Mouse (Mus musculus) C2C12 (cell line): ENCODE results near the gene Olfr872. TPM values are rescaled to one million over a fixed set of nuclear protein-coding genes. Genes with fewer than 3 reads are reported as not detected.
"Not testable (repeated sequence)": the region's sequence is repeated elsewhere in the genome, so short reads cannot be mapped to it uniquely, and the experiment has no call there.

ENCODE experiments used
- H3K27me3 ChIP-seq: one replicate; pipeline ENCODE4 v1.6.1; 2011; ENCODE audit not compliant: control insufficient read depth, insufficient read depth, insufficient read length
- H3K36me3 ChIP-seq: one replicate; pipeline ENCODE4 v1.6.1; 2011; ENCODE audit not compliant: control insufficient read depth, insufficient read depth
- H3K4me3 ChIP-seq: one replicate; pipeline ENCODE4 v1.5.1; 2011; ENCODE audit warnings: mild to moderate bottlenecking, control low read depth; ENCODE audit not compliant: poor library complexity, insufficient read depth, severe bottlenecking
- H3K79me2 ChIP-seq: one replicate; pipeline ENCODE4 v1.6.1; 2011; ENCODE audit not compliant: control insufficient read depth, insufficient read depth
- H3K79me3 ChIP-seq: one replicate; pipeline ENCODE4 v1.6.1; 2011; ENCODE audit warnings: low read depth, control low read depth
- H3ac ChIP-seq: one replicate; pipeline ENCODE3; 2011; ENCODE audit warnings: low read depth; ENCODE audit not compliant: control insufficient read depth, insufficient read length
- CEBPB ChIP-seq: IDR thresholded peaks from one replicate; pipeline ENCODE4 v1.6.1; 2011; ENCODE audit warnings: low read depth, mild to moderate bottlenecking, control low read depth, moderate library complexity
- CTCF ChIP-seq: IDR thresholded peaks from one replicate; pipeline ENCODE4 v1.5.1; 2011; ENCODE audit not compliant: control insufficient read depth, insufficient read depth, insufficient read length
- FOSL1 ChIP-seq: IDR thresholded peaks from one replicate; pipeline ENCODE4 v1.8.0; 2011; ENCODE audit warnings: mild to moderate bottlenecking, low read length; ENCODE audit not compliant: poor library complexity, insufficient read depth, severe bottlenecking
- MAX ChIP-seq: IDR thresholded peaks from one replicate; pipeline ENCODE4 v1.6.1; 2011; ENCODE audit warnings: mild to moderate bottlenecking, control low read depth
- MYOD1 ChIP-seq: IDR thresholded peaks from one replicate; pipeline ENCODE4 v1.6.1; 2011; ENCODE audit warnings: low read depth; ENCODE audit not compliant: control insufficient read depth, insufficient read length
- MYOG ChIP-seq: IDR thresholded peaks from one replicate; pipeline ENCODE4 v1.6.1; 2011; ENCODE audit not compliant: control insufficient read depth, insufficient read length; ENCODE audit errors: extremely low read depth
- USF1 ChIP-seq: IDR thresholded peaks from one replicate; pipeline ENCODE4 v1.6.1; 2011; ENCODE audit warnings: low read depth, mild to moderate bottlenecking, control low read depth, moderate library complexity
- polyA plus RNA-seq: library from polyadenylated mRNA; unstranded; fragments of >200 nt; fragmentation: generic; extraction: Trizol; gene quantifications from one replicate; pipeline ENCODE4 v1.2.1, GENCODE M21; 2012; ENCODE audit warnings: missing spikeins

Olfr872 gene
- polyA plus RNA-seq, 1 experiment = not detected

GRCm38 (mm10) chr9:20237378-20237777 is 459 bp downstream of the Olfr872 start:
- Histone ChIP-seq H3K36me3 (no peaks in the 10 kb centered on the region), H3K4me3 (no peak overlapping the region), H3K79me3 (no peaks in the 10 kb centered on the region), H3K27me3 (no peaks in the 10 kb centered on the region), H3K79me2 (no peaks in the 10 kb centered on the region), H3ac (no peak overlapping the region)
- TF ChIP-seq MAX (no peak), CTCF (no peak), MYOD1 (no peak), MYOG (no peak)

- no peak within 1 kb of the TSS for H3K4me3 ChIP-seq
- TF ChIP-seq MAX (no peak), MYOG (no peak), FOSL1 (no peak), CTCF (no peak), CEBPB (no peak), MYOD1 (no peak), USF1 (no peak)
- H3K36me3 ChIP-seq = no peaks in the 10 kb centered on the region
These were observed 45.1 kb downstream of the Olfr872 start, which contains the start of gene Olfr39 for GRCm38 (mm10) chr9:20282051-20282450. Olfr39 (plus strand) TSS chr9:20282351.

GRCm38 (mm10) chr9:20295562-20295961 is 58.6 kb downstream of the Olfr872 start:
- H3K79me2 ChIP-seq, H3K27me3 ChIP-seq, H3K36me3 ChIP-seq, H3ac ChIP-seq, H3K79me3 ChIP-seq, H3K4me3 ChIP-seq: not testable (repeated sequence)

More at GRCm38 (mm10) chr9:20282051-20282450, 45.1 kb downstream of the Olfr872 start, which contains the start of gene Olfr39:
- Histone ChIP-seq H3K27me3 (no peaks in the 10 kb centered on the region), H3ac (no peak within 1 kb of the TSS), H3K79me3 (no peaks in the 10 kb centered on the region), H3K79me2 (no peaks in the 10 kb centered on the region)

- no peaks in the 10 kb centered on the region for H3K36me3 ChIP-seq
- TF ChIP-seq FOSL1 (no peak), MYOG (no peak), CEBPB (no peak), MAX (no peak), MYOD1 (no peak), CTCF (no peak), USF1 (no peak)
- H3K79me2 ChIP-seq = no peaks in the 10 kb centered on the region
- H3ac ChIP-seq = no peak within 1 kb of the TSS
- H3K4me3 ChIP-seq = no peak within 1 kb of the TSS
- H3K79me3 ChIP-seq = no peaks in the 10 kb centered on the region
- H3K27me3 ChIP-seq = no peaks in the 10 kb centered on the region
These were observed 61.3 kb downstream of the Olfr872 start, which contains the start of gene Olfr873 for GRCm38 (mm10) chr9:20298232-20298631. Olfr873 (plus strand) TSS chr9:20298532.

Other genes with a start within 250 kb of the Olfr872 start
- not detected for gene Olfr866, start 209.1 kb upstream of the Olfr872 start, polyA plus RNA-seq
- gene Olfr867, start 179.6 kb upstream of the Olfr872 start, polyA plus RNA-seq = not detected
- gene Olfr868, start 138.5 kb upstream of the Olfr872 start, polyA plus RNA-seq = not detected
- gene Olfr869, start 108.1 kb upstream of the Olfr872 start, polyA plus RNA-seq = not detected
- gene Olfr870, start 63.1 kb upstream of the Olfr872 start, polyA plus RNA-seq = not detected
- gene Olfr871, start 24.9 kb upstream of the Olfr872 start, polyA plus RNA-seq = not detected
- gene Olfr39, start 45.2 kb downstream of the Olfr872 start, polyA plus RNA-seq = not detected
- not detected for gene Olfr873, start 61.4 kb downstream of the Olfr872 start, polyA plus RNA-seq
- gene Olfr18, start 99.0 kb downstream of the Olfr872 start, polyA plus RNA-seq = not detected
- gene Zfp560, start 148.1 kb downstream of the Olfr872 start, polyA plus RNA-seq = 17.5 TPM
- 1.9 TPM for gene Zfp26, start 223.0 kb downstream of the Olfr872 start, polyA plus RNA-seq